Mouse (Mus musculus) lung, adult 2 months (tissue): ENCODE measurements around the gene Gm17026. TPM values are rescaled to one million over a fixed set of nuclear protein-coding genes. Genes with fewer than 3 reads are reported as not detected.
"Not testable (repeated sequence)": the region's sequence is repeated elsewhere in the genome, so short reads cannot be mapped to it uniquely, and the experiment has no call there.

Experiments used
- DNase-seq: peaks from one replicate; pipeline ENCODE4 v3.0.0; 2022
- H3K4me1 ChIP-seq: fragments of 200-500 bp; 2 replicates; pipeline ENCODE4 v1.6.1; 2011; ENCODE audit warnings: low read length; ENCODE audit not compliant: control insufficient read depth, insufficient read depth
- H3K4me3 ChIP-seq: fragments of 200-500 bp; replicated peaks from 2 replicates; pipeline ENCODE3; 2011; ENCODE audit warnings: low read depth, mild to moderate bottlenecking, control low read depth, low read length; ENCODE audit errors: extremely low read depth
- WGBS: fragments of 180-500 bp; shearing (Covaris S2); methylation state at CpG from one replicate; pipeline ENCODE4 v1.1.7; 2018; 5-methylcytosine and 5-hydroxymethylcytosine counted together
- polyA plus RNA-seq: library from polyadenylated mRNA; depleted of rRNA; stranded (reverse); fragments of >200 nt; gene quantifications from 2 replicates; pipeline ENCODE4 v1.2.3, GENCODE M21; 2012; rRNA removed

Gene Gm17026
- polyA plus RNA-seq, result not detected in 2 replicates

DNA sequence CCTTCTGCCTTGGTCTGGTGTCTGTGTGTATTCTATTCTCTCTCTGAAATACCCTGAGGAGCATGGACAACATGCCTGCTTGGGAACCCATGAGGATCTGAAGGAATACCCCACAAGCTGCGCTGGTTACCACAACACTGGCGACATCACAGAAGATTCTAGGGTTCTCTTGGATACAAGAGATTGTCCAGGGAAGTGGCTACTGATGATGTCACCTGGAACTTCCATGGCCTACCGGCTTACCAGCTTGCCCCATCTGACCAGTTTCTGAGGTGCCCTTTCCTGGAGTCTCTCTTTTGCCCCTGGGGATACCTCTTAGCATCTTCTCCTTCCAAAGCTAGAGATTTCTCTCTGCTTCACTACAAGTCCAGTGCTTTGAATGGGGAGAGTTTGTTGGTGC, at the start of gene Gm17026:
Gene Gm17026, minus strand, starts transcription at position 101 of the 400 bp plus-strand sequence.
- not testable (repeated sequence) for H3K4me3 ChIP-seq, H3K4me1 ChIP-seq, DNase-seq
- WGBS, result no CpG with 5 or more reads among the region's 3 CpGs

DNA sequence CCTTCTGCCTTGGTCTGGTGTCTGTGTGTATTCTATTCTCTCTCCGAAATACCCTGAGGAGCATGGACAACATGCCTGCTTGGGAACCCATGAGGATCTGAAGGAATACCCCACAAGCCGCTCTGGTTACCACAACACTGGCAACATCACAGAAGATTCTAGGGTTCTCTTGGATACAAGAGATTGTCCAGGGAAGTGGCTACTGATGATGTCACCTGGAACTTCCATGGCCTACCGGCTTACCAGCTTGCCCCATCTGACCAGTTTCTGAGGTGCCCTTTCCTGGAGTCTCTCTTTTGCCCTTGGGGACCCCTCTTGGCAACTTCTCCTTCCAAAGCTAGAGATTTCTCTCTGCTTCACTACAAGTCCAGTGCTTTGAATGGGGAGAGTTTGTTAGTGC, 37.4 kb upstream of the Gm17026 start, which contains the start of gene Gm9611:
Gene Gm9611, minus strand, starts transcription at position 101 of the 400 bp plus-strand sequence.
- WGBS, result 60% methylated on average over 1 of the region's 3 CpGs
- not testable (repeated sequence) for H3K4me3 ChIP-seq, H3K4me1 ChIP-seq, DNase-seq

DNA sequence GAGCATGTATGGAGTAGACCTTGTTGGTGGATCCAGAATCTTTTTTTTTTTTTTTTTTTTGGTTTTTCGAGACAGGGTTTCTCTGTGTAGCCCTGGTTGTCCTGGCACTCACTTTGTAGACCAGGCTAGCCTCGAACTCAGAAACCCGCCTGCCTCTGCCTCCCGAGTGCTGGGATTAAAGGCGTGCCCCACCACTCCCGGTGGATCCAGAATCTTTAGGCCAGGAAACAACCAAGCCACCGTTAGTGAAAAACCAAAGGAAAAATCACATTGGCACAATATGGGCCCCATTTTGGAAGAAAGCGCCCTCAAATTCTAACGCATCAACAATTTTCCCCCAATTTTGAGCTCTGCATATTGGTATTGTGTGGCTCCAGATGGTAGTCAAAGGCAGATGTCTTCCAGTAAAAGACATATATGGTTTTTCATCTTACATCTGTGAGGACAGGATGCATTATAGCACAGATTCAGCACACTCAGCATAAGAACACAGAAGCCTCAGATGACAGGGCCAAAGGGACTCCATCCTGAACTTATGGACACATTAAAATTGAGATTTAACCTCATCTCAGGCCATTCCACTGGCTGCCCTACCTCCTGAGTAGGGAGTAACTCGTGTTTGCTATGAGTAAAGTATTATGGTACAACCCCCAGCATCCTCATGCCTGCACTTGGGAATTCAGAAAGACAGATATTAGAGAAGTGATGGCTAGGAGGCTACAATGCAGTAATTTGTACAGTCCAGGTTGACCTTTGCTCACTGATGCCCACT, 42.9 kb downstream of the Gm17026 start:
- H3K4me1 ChIP-seq, H3K4me3 ChIP-seq, DNase-seq: not testable (repeated sequence)
- 71% methylated on average over 8 of the region's 10 CpGs for WGBS

Other genes starting within 250 kb of the Gm17026 start
- not detected in 2 replicates for gene Gm7951, start 142.7 kb downstream of the Gm17026 start, polyA plus RNA-seq
- gene Gm17027, start 97.4 kb downstream of the Gm17026 start, polyA plus RNA-seq, result not detected in 2 replicates
- not detected in 2 replicates for gene Gm3573, start 69.3 kb downstream of the Gm17026 start, polyA plus RNA-seq
- gene Gm9611, start 37.3 kb upstream of the Gm17026 start, polyA plus RNA-seq, result not detected in 2 replicates
- gene Gm7995, start 50.2 kb upstream of the Gm17026 start, polyA plus RNA-seq, result not detected in 2 replicates
- not detected in 2 replicates for gene Gm8005, start 179.6 kb upstream of the Gm17026 start, polyA plus RNA-seq
- gene Gm8011, start 203.8 kb upstream of the Gm17026 start, polyA plus RNA-seq, result not detected in 2 replicates
- gene Gm8020, start 242.3 kb upstream of the Gm17026 start, polyA plus RNA-seq, result not detected in 2 replicates